Mouse (Mus musculus) heart, embryonic 16.5 days (tissue): Measurements from ENCODE around the gene Canx. TPM values are rescaled to one million over a fixed set of nuclear protein-coding genes. Genes with fewer than 3 reads are reported as not detected.

Experiments used
- ATAC-seq: fragments of 200-750 bp; cut with Nextera tagmentation; replicated peaks from 2 replicates; pipeline ENCODE4 v1.8.0; 2017; ENCODE audit warnings: moderate number of reproducible peaks; ENCODE audit not compliant: insufficient read depth, low FRiP score; ENCODE audit errors: extremely low read depth
- H3K27ac ChIP-seq: fragments of 300-500 bp; sonication (generic); 2 replicates; pipeline ENCODE4 v1.5.1; 2014; ENCODE audit warnings: mild to moderate bottlenecking, low read length, control low read depth, moderate library complexity
- H3K27me3 ChIP-seq: fragments of 300-500 bp; sonication (generic); 2 replicates; pipeline ENCODE4 v1.6.1; 2014; ENCODE audit warnings: low read length, mixed read lengths; ENCODE audit not compliant: control insufficient read depth, insufficient read depth
- H3K36me3 ChIP-seq: fragments of 300-500 bp; sonication (generic); 2 replicates; pipeline ENCODE4 v1.6.1; 2014; ENCODE audit not compliant: control insufficient read depth, insufficient read depth
- H3K4me1 ChIP-seq: fragments of 300-500 bp; sonication (generic); 2 replicates; pipeline ENCODE4 v1.6.1; 2014; ENCODE audit warnings: low read length, mixed read lengths; ENCODE audit not compliant: control insufficient read depth, insufficient read depth
- H3K4me2 ChIP-seq: fragments of 300-500 bp; sonication (generic); 2 replicates; pipeline ENCODE4 v1.6.1; 2014; ENCODE audit warnings: low read depth, mild to moderate bottlenecking, control low read depth, low read length
- H3K4me3 ChIP-seq: fragments of 300-500 bp; sonication (generic); 2 replicates; pipeline ENCODE4 v1.5.1; 2014; ENCODE audit warnings: mild to moderate bottlenecking, control low read depth, low read length
- H3K9ac ChIP-seq: fragments of 300-500 bp; sonication (generic); 2 replicates; pipeline ENCODE4 v1.6.1; 2014; ENCODE audit warnings: low read length, control low read depth
- H3K9me3 ChIP-seq: fragments of 300-500 bp; sonication (generic); replicated peaks from 2 replicates; pipeline ENCODE4 v1.6.1; 2016; ENCODE audit warnings: low read length; ENCODE audit not compliant: control insufficient read depth
- WGBS: fragments of 180-500 bp; shearing (Covaris S2); extraction: QIAGEN DNeasy Blood & Tissue Kit; methylation state at CpG from one replicate; pipeline ENCODE4 v1.1.7; 2014; 5-methylcytosine and 5-hydroxymethylcytosine counted together
- polyA plus RNA-seq: library from polyadenylated mRNA; unstranded; fragments of >200 nt; fragmentation: Nextera tagmentation; extraction: Ambion mirVana; gene quantifications from 2 replicates; pipeline ENCODE4 v1.2.1, GENCODE M21; 2015

The Canx gene
- polyA plus RNA-seq, 1 experiment from 2014 or later: 274 TPM

- WGBS: 72% methylated on average over 1 of the region's 1 CpGs
- H3K4me3 ChIP-seq: no peak overlapping the region
- no peak overlapping the region for H3K27ac ChIP-seq
- H3K9ac ChIP-seq: no peak overlapping the region
- H3K27me3 ChIP-seq: no peaks in the 10 kb centered on the region
- no peaks in the 10 kb centered on the region for H3K9me3 ChIP-seq
- no peak overlapping the region for H3K4me2 ChIP-seq
- peaks cover 14% of the 10 kb centered on the region for H3K4me1 ChIP-seq
- peaks cover 6% of the 10 kb centered on the region; the same call in 1 of the 2 replicates for H3K36me3 ChIP-seq
- ATAC-seq: no peak
Observed at GRCm38 (mm10) chr11:50286428-50286827, 39.0 kb downstream of the Canx start.

DNA sequence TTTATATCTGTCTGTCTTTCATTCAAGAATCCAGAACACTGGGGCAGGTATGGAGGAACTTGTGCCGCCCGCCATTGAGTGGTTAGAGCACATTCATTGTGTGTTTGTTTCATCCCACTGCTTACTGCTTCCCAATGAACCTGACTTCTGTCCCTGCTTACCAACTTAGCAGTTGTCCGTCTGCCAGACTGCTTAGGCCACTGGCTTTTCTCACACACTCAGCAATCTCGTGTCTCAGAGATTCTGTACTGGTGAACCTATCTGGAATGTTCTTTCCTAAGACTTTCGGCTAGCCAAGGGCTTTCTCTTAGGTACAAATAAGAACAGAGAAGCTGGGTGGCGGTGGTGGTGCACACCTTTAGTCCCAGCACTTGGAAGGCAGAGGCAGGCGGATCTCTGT, 39.8 kb downstream of the Canx start:
- Histone ChIP-seq H3K27ac (no peak overlapping the region), H3K9ac (no peak overlapping the region), H3K4me3 (no peak overlapping the region), H3K4me1 (peaks cover 14% of the 10 kb centered on the region), H3K27me3 (no peaks in the 10 kb centered on the region), H3K4me2 (no peak overlapping the region), H3K9me3 (no peaks in the 10 kb centered on the region), H3K36me3 (peaks cover 6% of the 10 kb centered on the region; the same call in 1 of the 2 replicates)
- 81% methylated on average over 7 of the region's 7 CpGs for WGBS
- no peak for ATAC-seq

DNA sequence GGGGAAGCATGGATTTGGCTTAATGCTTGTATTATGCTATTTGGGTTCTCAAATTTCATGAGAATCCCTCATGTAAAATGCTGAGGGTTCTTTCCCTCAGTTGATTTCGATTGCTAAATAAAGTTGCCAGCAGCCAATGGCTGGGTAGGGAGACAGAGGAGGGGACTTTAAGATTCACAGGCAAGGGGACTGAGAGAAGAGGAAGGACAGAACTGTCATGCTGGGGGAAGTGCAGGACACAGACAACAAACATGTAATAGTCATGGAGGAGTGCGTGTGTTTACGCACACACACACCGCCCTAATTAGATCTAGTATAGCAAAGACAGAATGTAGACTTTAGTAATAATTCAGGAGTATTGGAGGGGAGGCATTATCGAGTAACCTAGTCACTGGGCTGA, 40.2 kb downstream of the Canx start:
- H3K27ac ChIP-seq: no peak overlapping the region
- no peak overlapping the region for H3K4me3 ChIP-seq
- ATAC-seq: no peak
- H3K9me3 ChIP-seq: no peaks in the 10 kb centered on the region
- H3K4me1 ChIP-seq: peaks cover 13% of the 10 kb centered on the region
- H3K9ac ChIP-seq: no peak overlapping the region
- 93% methylated on average over 5 of the region's 5 CpGs for WGBS
- H3K4me2 ChIP-seq: no peak overlapping the region
- H3K36me3 ChIP-seq: peaks cover 6% of the 10 kb centered on the region; the same call in 1 of the 2 replicates
- no peaks in the 10 kb centered on the region for H3K27me3 ChIP-seq

DNA sequence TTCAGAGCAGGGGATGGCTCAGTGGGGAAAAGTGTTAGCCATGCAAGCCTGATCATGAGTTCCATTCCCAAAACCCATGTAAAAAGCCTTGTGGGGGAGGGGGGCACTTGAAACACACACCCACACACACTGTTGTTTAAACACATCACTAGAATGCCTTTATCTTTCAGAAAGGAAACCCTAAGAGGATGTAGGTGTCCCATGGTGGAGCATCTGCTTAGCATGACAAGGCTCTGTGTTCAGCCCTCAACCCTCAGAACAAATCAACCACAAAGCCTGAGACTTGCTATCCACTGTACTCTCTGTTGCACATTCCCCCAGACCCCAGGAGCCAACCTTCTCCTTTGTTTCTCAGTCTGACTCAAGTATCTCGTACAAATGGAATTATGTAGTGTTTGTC, 45.4 kb downstream of the Canx start:
- ATAC-seq: no peak
- no peak overlapping the region for H3K27ac ChIP-seq
- 65% methylated on average over 1 of the region's 1 CpGs for WGBS

DNA sequence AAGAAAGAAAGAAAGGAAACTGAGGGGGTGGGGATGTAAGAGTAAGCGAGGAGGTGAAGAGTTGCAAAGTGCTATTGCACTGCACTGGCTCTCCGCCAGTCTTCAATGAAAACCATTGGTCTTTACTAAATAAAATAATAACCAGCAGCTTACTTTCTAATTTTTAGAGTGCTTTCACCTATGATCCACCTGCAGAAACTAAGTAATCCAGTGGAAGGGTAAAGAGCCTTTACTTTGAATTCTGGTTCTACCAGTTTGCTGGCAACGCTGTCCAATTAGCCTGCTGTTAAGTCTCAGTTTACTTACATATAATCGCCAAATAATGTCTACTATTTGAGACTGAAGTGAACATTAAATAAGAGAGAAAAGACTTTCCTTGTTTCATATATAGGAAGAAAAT, 46.5 kb downstream of the Canx start:
- Histone ChIP-seq H3K4me2 (no peak overlapping the region), H3K4me1 (peaks cover 26% of the 10 kb centered on the region), H3K9ac (no peak overlapping the region), H3K9me3 (no peaks in the 10 kb centered on the region), H3K4me3 (no peak overlapping the region), H3K27me3 (no peaks in the 10 kb centered on the region), H3K27ac (no peak overlapping the region), H3K36me3 (no peaks in the 10 kb centered on the region; the same call in 1 of the 2 replicates)
- ATAC-seq: no peak
- 80% methylated on average over 4 of the region's 4 CpGs for WGBS

More for the DNA sequence above, 45.4 kb downstream of the Canx start:
- H3K9ac ChIP-seq: no peak overlapping the region
- H3K9me3 ChIP-seq: no peaks in the 10 kb centered on the region
- no peaks in the 10 kb centered on the region; the same call in 1 of the 2 replicates for H3K36me3 ChIP-seq
- no peak overlapping the region for H3K4me3 ChIP-seq
- H3K4me2 ChIP-seq: no peak overlapping the region
- H3K4me1 ChIP-seq: peaks cover 21% of the 10 kb centered on the region
- H3K27me3 ChIP-seq: no peaks in the 10 kb centered on the region

DNA sequence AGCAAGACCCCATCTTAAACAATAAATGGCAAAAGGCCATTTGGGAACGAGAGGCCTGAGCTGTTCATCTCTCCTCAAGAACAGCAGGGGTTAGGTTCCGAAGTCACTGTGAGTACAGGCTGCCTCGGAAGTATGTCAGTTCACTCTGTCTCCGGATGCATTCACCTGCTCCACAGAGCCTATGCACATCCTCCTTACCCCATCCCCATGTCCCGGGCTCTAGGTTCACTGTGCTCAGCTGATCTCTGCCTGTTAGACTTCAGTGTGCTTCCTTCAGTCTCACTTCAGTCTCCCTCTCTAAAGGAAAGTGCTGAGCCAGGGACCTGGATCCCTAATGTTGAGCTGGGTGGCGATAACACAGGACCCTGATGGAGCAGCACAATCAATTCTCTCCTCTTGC, 47.8 kb downstream of the Canx start:
- 87% methylated on average over 6 of the region's 6 CpGs for WGBS
- H3K27ac ChIP-seq: no peak overlapping the region
- H3K36me3 ChIP-seq: no peaks in the 10 kb centered on the region; the same call in 1 of the 2 replicates

DNA sequence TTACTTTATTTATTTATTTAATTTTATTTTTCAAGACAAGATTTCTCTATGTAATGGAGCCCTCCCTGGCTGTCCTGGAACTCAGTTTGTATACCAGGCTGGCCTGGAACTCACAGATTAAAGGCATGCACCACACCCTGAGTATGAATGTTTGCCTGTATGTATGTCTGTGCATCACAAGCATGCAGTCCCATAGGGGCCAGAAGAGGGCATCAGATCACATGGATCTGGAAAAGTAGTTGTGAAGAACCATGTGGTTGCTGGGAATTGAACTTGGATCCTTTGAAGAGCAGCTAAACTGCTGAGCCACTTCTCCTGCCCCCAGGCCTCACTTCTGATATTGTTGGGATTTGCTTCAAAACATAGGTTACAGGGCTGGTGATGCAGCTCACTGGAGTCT, 48.4 kb downstream of the Canx start:
- no peaks in the 10 kb centered on the region for H3K27me3 ChIP-seq

More for the DNA sequence above, 47.8 kb downstream of the Canx start:
- no peaks in the 10 kb centered on the region for H3K27me3 ChIP-seq
- H3K9me3 ChIP-seq: no peaks in the 10 kb centered on the region
- peaks cover 31% of the 10 kb centered on the region for H3K4me1 ChIP-seq
- no peak overlapping the region for H3K4me2 ChIP-seq
- ATAC-seq: no peak
- no peak overlapping the region for H3K9ac ChIP-seq
- no peak overlapping the region for H3K4me3 ChIP-seq

DNA sequence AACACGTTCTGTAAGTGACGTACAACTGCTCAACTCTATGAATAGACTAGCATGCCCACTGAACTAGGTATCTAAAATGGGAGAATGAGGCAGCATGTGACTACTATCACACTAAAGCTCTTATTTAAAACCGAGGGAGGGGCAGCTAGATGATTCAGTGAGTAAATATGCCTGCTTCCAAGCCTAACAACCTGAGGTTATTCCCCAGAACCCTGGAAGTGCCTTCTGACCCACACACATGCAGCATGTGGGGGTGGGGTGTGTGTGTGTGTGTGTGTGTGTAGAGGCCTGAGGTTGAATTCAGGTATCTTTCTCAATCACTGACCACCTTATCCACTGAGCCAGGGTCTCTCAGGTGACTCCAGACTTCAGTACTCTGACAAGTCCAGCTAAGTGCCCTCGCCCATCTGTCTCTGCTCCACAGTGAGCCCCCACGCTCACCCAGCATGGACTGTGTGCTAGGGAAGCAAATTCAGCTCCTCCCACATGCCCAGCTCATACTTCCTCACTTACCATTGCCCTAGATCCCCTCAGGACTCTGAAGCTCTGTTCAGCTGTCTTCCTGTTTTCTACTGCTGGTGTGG, 49.8 kb downstream of the Canx start:
- H3K27ac ChIP-seq: peak overlapping the region; percentile 95
- peak overlapping the region; percentile 55 for H3K9ac ChIP-seq
- H3K4me1 ChIP-seq: peaks cover 44% of the 10 kb centered on the region

More for the DNA sequence above, 48.4 kb downstream of the Canx start:
- Histone ChIP-seq H3K9me3 (no peaks in the 10 kb centered on the region), H3K9ac (no peak overlapping the region), H3K27ac (no peak overlapping the region), H3K36me3 (no peaks in the 10 kb centered on the region; the same call in 1 of the 2 replicates), H3K4me3 (no peak overlapping the region), H3K4me2 (no peak overlapping the region), H3K4me1 (peaks cover 32% of the 10 kb centered on the region)
- ATAC-seq: no peak

DNA sequence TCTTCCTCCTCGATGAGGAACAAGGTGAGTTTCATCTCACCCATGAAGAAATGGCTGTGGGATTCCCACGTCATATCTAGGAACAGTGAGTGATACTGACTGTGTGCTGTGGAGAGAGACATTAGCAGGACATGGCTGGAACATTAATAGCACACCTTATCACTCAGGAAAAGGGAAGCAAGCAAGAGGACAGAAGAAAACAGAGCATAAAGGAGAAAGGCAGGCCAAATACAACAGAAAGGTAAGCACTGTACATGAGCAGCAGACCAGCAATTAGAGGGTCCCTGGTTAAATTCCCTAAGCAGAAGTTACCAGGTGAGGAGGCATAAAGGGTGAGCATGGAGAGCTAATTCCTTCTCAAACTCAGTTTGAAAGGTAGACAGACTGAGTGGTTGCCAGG, 50.4 kb downstream of the Canx start:
- peaks cover 42% of the 10 kb centered on the region for H3K4me1 ChIP-seq
- H3K27me3 ChIP-seq: no peaks in the 10 kb centered on the region
- peak overlapping the region; percentile 58 for H3K4me2 ChIP-seq
- 0 out of 2 replicates have a peak overlapping the region, but pooled peaks have one; percentile 48 for H3K9ac ChIP-seq
- no peaks in the 10 kb centered on the region for H3K36me3 ChIP-seq
- peak overlapping the region; percentile 95 for H3K27ac ChIP-seq
- H3K4me3 ChIP-seq: 0 out of 2 replicates have a peak overlapping the region, but pooled peaks have one; percentile 5
- WGBS: 30% methylated on average over 2 of the region's 2 CpGs
- no peaks in the 10 kb centered on the region for H3K9me3 ChIP-seq
- ATAC-seq: peak; percentile 49

More for the DNA sequence above, 49.8 kb downstream of the Canx start:
- Histone ChIP-seq H3K9me3 (no peaks in the 10 kb centered on the region), H3K4me3 (no peak overlapping the region), H3K4me2 (peak overlapping the region; percentile 58), H3K36me3 (no peaks in the 10 kb centered on the region), H3K27me3 (no peaks in the 10 kb centered on the region)
- peak; percentile 76 for ATAC-seq
- 24% methylated on average over 5 of the region's 5 CpGs for WGBS
